In the genomic region with DNA sequence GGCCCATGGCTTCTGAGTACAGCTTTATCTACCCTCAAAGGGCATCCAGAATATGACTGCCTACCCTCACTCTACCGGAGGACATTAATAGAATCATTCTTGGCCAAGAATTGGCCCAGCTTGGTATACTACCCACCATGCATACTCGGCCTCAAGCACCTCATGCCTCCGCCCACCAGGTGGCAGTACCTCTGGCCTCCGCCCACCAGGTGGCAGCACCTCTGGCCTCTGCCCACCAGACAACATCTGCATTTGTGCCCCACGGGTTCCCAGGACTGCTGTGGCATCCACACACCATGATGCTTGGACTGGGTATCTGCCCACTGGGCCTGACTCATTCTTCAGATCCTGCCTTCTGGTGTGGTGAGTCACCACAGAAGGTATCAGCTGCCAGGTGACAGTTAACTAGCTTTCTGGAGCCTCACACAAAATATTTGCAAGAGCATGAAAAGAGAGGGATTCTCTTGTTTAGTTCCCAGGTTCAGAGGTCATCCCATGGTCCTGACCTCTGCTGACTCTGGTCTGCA, we compare ENCODE assay signal across 8 mouse cellular contexts.
DNase-seq lines count a peak whose midpoint lies in the region; ATAC-seq and TF ChIP-seq lines count a peak whose summit lies in the region.
"Had no signal": no experiment of that assay in that cellular context is flagged by ENCODE, and none has a peak within 500 bp of the region (broad histone marks: within the 10 kb centered on the region; RNA-seq: fewer than 3 reads in every experiment).

No protein-coding gene starts in this region.

- peak; percentile 25 for TF ChIP-seq CTCF in left cerebral cortex, adult 2 months (IDR thresholded peaks at IDR 0.05)
- TF ChIP-seq CTCF in brain, embryonic 14.5 days (IDR thresholded peaks at IDR 0.05; ENCODE audit: borderline replicate concordance, extremely low read depth, insufficient read depth, insufficient read length): peak; percentile 30; the same call in 1 of the 2 replicates

- no peaks in the 10 kb centered on the region for H3K27me3 ChIP-seq in kidney, embryonic 14.5 days (ENCODE audit: control insufficient read depth, insufficient read depth, low read length)
- no peaks in the 10 kb centered on the region for H3K27me3 ChIP-seq in hindbrain, embryonic 14.5 days (ENCODE audit: control insufficient read depth, insufficient read depth, low read length)

- peaks cover 6% of the 10 kb centered on the region for H3K4me1 ChIP-seq in kidney, embryonic 14.5 days (ENCODE audit: control insufficient read depth, insufficient read depth, low read length)
- peaks cover 5% of the 10 kb centered on the region; the same call in 1 of the 2 replicates for H3K4me1 ChIP-seq in hindbrain, embryonic 14.5 days (replicated peaks; ENCODE audit: control insufficient read depth, insufficient read depth, low read length)

- peaks cover 3% of the 10 kb centered on the region; the same call in 1 of the 2 replicates for H3K9me3 ChIP-seq in kidney, embryonic 14.5 days (ENCODE audit: control insufficient read depth, low read length)
- H3K9me3 ChIP-seq in hindbrain, embryonic 14.5 days (ENCODE audit: control insufficient read depth, low read length): 0 out of 2 replicates have a peak, but pooled peaks cover 4% of the 10 kb centered on the region

- 92% methylated on average over 5 of the region's 5 CpGs for WGBS in kidney, embryonic 14.5 days
- WGBS in hindbrain, embryonic 14.5 days: 95% methylated on average over 5 of the region's 5 CpGs

- TF ChIP-seq POLR2A in brain, embryonic 14.5 days (IDR thresholded peaks at IDR 0.05; ENCODE audit: borderline replicate concordance, extremely low read depth, insufficient read depth, insufficient read length, poor library complexity, severe bottlenecking): no peak

- no peak for ATAC-seq in kidney, embryonic 14.5 days (ENCODE audit: low FRiP score, low TSS enrichment)
- ATAC-seq in hindbrain, embryonic 14.5 days (ENCODE audit: low FRiP score): no peak

- DNase-seq in left cerebral cortex, adult 2 months (ENCODE audit: extremely low spot score in 1 of 2, low spot score in 2 of 2): peak in 1 of 2 experiments; percentile 47
- no peak for DNase-seq in left cerebral cortex, adult 11 months (ENCODE audit: low spot score)
- DNase-seq in 3T3-L1 (ENCODE audit: low read depth, low spot score): peak; percentile 81
- peak; percentile 65 for DNase-seq in A20 (ENCODE audit: low read depth, low spot score)
- DNase-seq in brain, embryonic 14.5 days (ENCODE audit: low read depth): no peak
- no peak for DNase-seq in hindbrain, embryonic 14.5 days (ENCODE audit: low spot score)
- DNase-seq: lung, postnatal 36 days had no signal

- H3K4me2 ChIP-seq in kidney, embryonic 14.5 days (replicated peaks; ENCODE audit: low read depth, low read length): no peak overlapping the region
- no peak overlapping the region for H3K4me2 ChIP-seq in hindbrain, embryonic 14.5 days (replicated peaks)

- intact Hi-C loops in left cerebral cortex, adult 2 months (cut with DNase I): no loop called here

- no peaks in the 10 kb centered on the region for H3K36me3 ChIP-seq in kidney, embryonic 14.5 days (ENCODE audit: control insufficient read depth, insufficient read depth, low read length)
- no peaks in the 10 kb centered on the region for H3K36me3 ChIP-seq in hindbrain, embryonic 14.5 days (replicated peaks; ENCODE audit: control insufficient read depth, insufficient read depth)

- H3K27ac ChIP-seq in left cerebral cortex, adult 2 months: no peak overlapping the region
- H3K27ac ChIP-seq in kidney, embryonic 14.5 days (ENCODE audit: low read depth, low read length): no peak overlapping the region
- H3K27ac ChIP-seq in hindbrain, embryonic 14.5 days: no peak overlapping the region

- H3K9ac ChIP-seq in kidney, embryonic 14.5 days (ENCODE audit: low read depth, low read length): no peak overlapping the region
- H3K9ac ChIP-seq in hindbrain, embryonic 14.5 days: no peak overlapping the region

- H3K4me3 ChIP-seq in left cerebral cortex, adult 2 months: no peak overlapping the region
- no peak overlapping the region for H3K4me3 ChIP-seq in kidney, embryonic 14.5 days (ENCODE audit: low read length)
- H3K4me3 ChIP-seq in hindbrain, embryonic 14.5 days (replicated peaks; ENCODE audit: low read length): no peak overlapping the region

Comparison
In these comparisons a context has a peak if more than half of its experiments do, and no peak if none do; other contexts are left out.
1. DNase-seq: peak in 3T3-L1 (single experiment) and A20 (single experiment); none in left cerebral cortex, adult 11 months (single experiment), brain, embryonic 14.5 days (single experiment) and hindbrain, embryonic 14.5 days (single experiment).